Comparison of ENCODE assay signal across 12 mouse cellular contexts in genomic region chr1:43224943-43225342, GRCm38 (mm10). TPM values are rescaled to one million over a fixed set of nuclear protein-coding genes. Genes with fewer than 3 reads are reported as not detected.
DNase-seq lines count a peak whose midpoint lies in the region; ATAC-seq lines count a peak whose summit lies in the region.
"Had no signal": no experiment of that assay in that cellular context is flagged by ENCODE, and none has a peak within 500 bp of the region (broad histone marks: within the 10 kb centered on the region; RNA-seq: fewer than 3 reads in every experiment).

No protein-coding gene starts in this region.

- DNase-seq in heart, adult 8-10 months (ENCODE audit: low spot score) = no peak
- DNase-seq in embryonic facial prominence, embryonic 14.5 days (ENCODE audit: low spot score) = peak; percentile 27
- peak; percentile 71 for DNase-seq in kidney, adult 9 months
- no peak for DNase-seq in cerebellum, postnatal 10 days
- no peak for DNase-seq in urinary bladder, postnatal 4 days (ENCODE audit: low spot score in 2 of 2)
- DNase-seq: heart, postnatal 36 days; lung, postnatal 14 days had no signal

- no peak overlapping the region for H3K4me2 ChIP-seq in heart, embryonic 15.5 days
- H3K4me2 ChIP-seq in embryonic facial prominence, embryonic 14.5 days (ENCODE audit: low read depth, low read length) = no peak overlapping the region
- H3K4me2 ChIP-seq in stomach, embryonic 14.5 days (replicated peaks; ENCODE audit: low read depth, low read length) = no peak overlapping the region
- H3K4me2 ChIP-seq: liver, embryonic 15.5 days; midbrain, embryonic 11.5 days had no signal

- H3K4me3 ChIP-seq in heart, embryonic 15.5 days = no peak overlapping the region
- H3K4me3 ChIP-seq in embryonic facial prominence, embryonic 14.5 days (ENCODE audit: low read depth, low read length) = no peak overlapping the region
- H3K4me3 ChIP-seq in stomach, embryonic 14.5 days (ENCODE audit: low read depth, low read length) = no peak overlapping the region
- H3K4me3 ChIP-seq: liver, embryonic 15.5 days had no signal

- ATAC-seq in heart, embryonic 15.5 days (replicated peaks; ENCODE audit: insufficient number of reproducible peaks, insufficient read depth, low FRiP score, low read depth) = no peak
- ATAC-seq in embryonic facial prominence, embryonic 14.5 days (ENCODE audit: low read depth) = no peak
- no peak for ATAC-seq in stomach, embryonic 14.5 days (ENCODE audit: insufficient number of reproducible peaks, insufficient read depth, low FRiP score, low read depth)
- ATAC-seq in megakaryocyte progenitor cell, adult 5-6 weeks (replicated peaks; ENCODE audit: poor library complexity) = no peak

- peak overlapping the region; percentile 39; the same call in 1 of the 2 replicates for H3K27ac ChIP-seq in heart, embryonic 15.5 days
- peak overlapping the region; percentile 68 for H3K27ac ChIP-seq in embryonic facial prominence, embryonic 14.5 days (replicated peaks; ENCODE audit: low read depth, low read length)
- peak overlapping the region; percentile 4; the same call in 1 of the 2 replicates for H3K27ac ChIP-seq in stomach, embryonic 14.5 days (ENCODE audit: low read length)
- H3K27ac ChIP-seq: liver, embryonic 15.5 days had no signal

- no peak overlapping the region for H3K9ac ChIP-seq in heart, embryonic 15.5 days
- no peak overlapping the region for H3K9ac ChIP-seq in embryonic facial prominence, embryonic 14.5 days (ENCODE audit: low read depth, low read length)
- H3K9ac ChIP-seq in stomach, embryonic 14.5 days (replicated peaks; ENCODE audit: low read depth, low read length) = no peak overlapping the region
- H3K9ac ChIP-seq: liver, embryonic 15.5 days had no signal

- peaks cover 6% of the 10 kb centered on the region for H3K4me1 ChIP-seq in heart, embryonic 15.5 days (replicated peaks)
- peaks cover 10% of the 10 kb centered on the region; the same call in 1 of the 2 replicates for H3K4me1 ChIP-seq in embryonic facial prominence, embryonic 14.5 days (ENCODE audit: control insufficient read depth, insufficient read depth, low read length)
- 0 out of 2 replicates have a peak, but pooled peaks cover 3% of the 10 kb centered on the region for H3K4me1 ChIP-seq in stomach, embryonic 14.5 days (ENCODE audit: control insufficient read depth, insufficient read depth, low read length)
- H3K4me1 ChIP-seq: liver, embryonic 15.5 days had no signal

- no peaks in the 10 kb centered on the region for H3K9me3 ChIP-seq in heart, embryonic 15.5 days (replicated peaks)
- no peaks in the 10 kb centered on the region for H3K9me3 ChIP-seq in embryonic facial prominence, embryonic 14.5 days (ENCODE audit: control insufficient read depth, low read length)
- H3K9me3 ChIP-seq in stomach, embryonic 14.5 days (ENCODE audit: control insufficient read depth, low read depth, low read length) = no peaks in the 10 kb centered on the region
- H3K9me3 ChIP-seq: liver, embryonic 15.5 days had no signal

- H3K36me3 ChIP-seq in heart, embryonic 15.5 days = no peaks in the 10 kb centered on the region
- no peaks in the 10 kb centered on the region for H3K36me3 ChIP-seq in embryonic facial prominence, embryonic 14.5 days (ENCODE audit: control insufficient read depth, insufficient read depth, low read length)
- no peaks in the 10 kb centered on the region for H3K36me3 ChIP-seq in stomach, embryonic 14.5 days (ENCODE audit: control insufficient read depth, insufficient read depth, low read length)
- H3K36me3 ChIP-seq: liver, embryonic 15.5 days had no signal

- 69% methylated on average over 4 of the region's 4 CpGs for WGBS in heart, embryonic 15.5 days
- WGBS in embryonic facial prominence, embryonic 14.5 days = 60% methylated on average over 4 of the region's 4 CpGs
- WGBS in stomach, embryonic 14.5 days = 66% methylated on average over 4 of the region's 4 CpGs

- H3K27me3 ChIP-seq in heart, embryonic 15.5 days = no peaks in the 10 kb centered on the region
- H3K27me3 ChIP-seq in embryonic facial prominence, embryonic 14.5 days (replicated peaks; ENCODE audit: control insufficient read depth, insufficient read depth, low read length) = no peaks in the 10 kb centered on the region
- H3K27me3 ChIP-seq in stomach, embryonic 14.5 days (ENCODE audit: control insufficient read depth, insufficient read depth, low read length) = no peaks in the 10 kb centered on the region
- H3K27me3 ChIP-seq: liver, embryonic 15.5 days had no signal

RNA-seq across cellular contexts. Expression of gene Fhl2, which starts 28.2 kb away (rescaled TPM):
- 298 and 363 TPM in 2 replicates for polyA plus RNA-seq in heart, embryonic 15.5 days (2015; fragmentation: Nextera tagmentation; extraction: Ambion mirVana)
- 1,000 to 10,000 TPM; 1,741 to 2,078 (median 1,948) TPM for total RNA-seq in heart, adult 8-10 months (2022)
- polyA plus RNA-seq in embryonic facial prominence, embryonic 14.5 days (2014; fragmentation: Nextera tagmentation; extraction: Ambion mirVana) = 24.3 and 29.7 TPM in 2 replicates
- 97.4 and 105 TPM in 2 replicates for polyA plus RNA-seq in stomach, embryonic 14.5 days (2014; fragmentation: Nextera tagmentation; extraction: Ambion mirVana)
- total RNA-seq in megakaryocyte progenitor cell, adult 5-6 weeks (2015) = 0.10 TPM in 1 of 2 replicates, not detected in the other
- 1.1 TPM in 1 of 2 replicates, not detected in the other for total RNA-seq in megakaryocyte progenitor cell, adult 5-6 weeks (2017)

Comparison
In these comparisons a context has a peak if more than half of its experiments do, and no peak if none do; other contexts are left out.
1. H3K27ac ChIP-seq: peak in every context shown above with its lines; median percentile 68 in embryonic facial prominence, embryonic 14.5 days; 39 in heart, embryonic 15.5 days; 4 in stomach, embryonic 14.5 days.
2. DNase-seq: peak in embryonic facial prominence, embryonic 14.5 days (single experiment) and kidney, adult 9 months (single experiment); none in heart, adult 8-10 months (single experiment), cerebellum, postnatal 10 days (0 of 2) and urinary bladder, postnatal 4 days (0 of 2).